Mouse (Mus musculus) thymus, postnatal 4 days (tissue): Measurements from ENCODE around the gene Hps3.
A peak's percentile ranks its signal among the peaks of the same experiment; 100 is the strongest.
"Not testable (repeated sequence)": the region's sequence is repeated elsewhere in the genome, so short reads cannot be mapped to it uniquely, and the experiment has no call there.

Experiments used
- DNase-seq: peaks from one replicate; pipeline ENCODE4 v3.0.0; 2021

Hps3 gene

DNA sequence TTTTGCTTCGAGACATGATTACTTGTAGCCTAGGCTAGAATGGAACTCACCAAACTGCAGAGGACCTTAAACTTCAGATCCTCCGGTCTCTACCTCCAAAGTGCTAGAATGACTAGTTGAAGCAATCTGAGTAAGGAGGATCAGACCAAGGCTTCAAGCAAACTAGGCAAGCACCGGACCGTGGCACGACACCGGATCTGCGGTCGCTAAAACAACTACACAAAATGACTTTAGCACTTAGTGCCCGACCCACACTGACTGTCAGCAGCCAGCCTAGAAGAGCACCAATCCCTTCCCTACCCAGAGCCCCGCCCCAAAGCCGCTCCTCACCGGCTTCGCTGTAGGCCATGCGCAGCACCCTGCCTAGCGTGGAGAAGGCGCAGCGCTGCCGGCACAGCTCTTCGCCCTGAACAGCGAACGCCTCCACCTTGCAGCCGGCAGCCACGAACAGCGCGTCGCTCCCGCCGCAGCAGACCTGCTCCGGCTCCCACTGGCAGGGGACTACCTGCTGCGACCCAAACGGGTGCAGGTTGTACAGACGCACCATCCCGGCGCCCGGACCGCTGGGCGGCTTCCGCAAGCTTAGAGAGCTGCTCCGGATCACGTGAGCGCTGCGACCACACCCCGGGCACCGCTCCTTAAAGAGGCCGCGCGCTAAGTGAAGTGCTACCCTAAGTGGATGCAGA lies at the start of gene Hps3:
TSS of gene Hps3 (minus strand) at position 597 of the 686 bp plus-strand sequence.
- peak; percentile 89 for DNase-seq

GRCm38 (mm10) chr3:20082161-20082560 lies 47.0 kb upstream of the Hps3 start:
- DNase-seq = no peak

DNA sequence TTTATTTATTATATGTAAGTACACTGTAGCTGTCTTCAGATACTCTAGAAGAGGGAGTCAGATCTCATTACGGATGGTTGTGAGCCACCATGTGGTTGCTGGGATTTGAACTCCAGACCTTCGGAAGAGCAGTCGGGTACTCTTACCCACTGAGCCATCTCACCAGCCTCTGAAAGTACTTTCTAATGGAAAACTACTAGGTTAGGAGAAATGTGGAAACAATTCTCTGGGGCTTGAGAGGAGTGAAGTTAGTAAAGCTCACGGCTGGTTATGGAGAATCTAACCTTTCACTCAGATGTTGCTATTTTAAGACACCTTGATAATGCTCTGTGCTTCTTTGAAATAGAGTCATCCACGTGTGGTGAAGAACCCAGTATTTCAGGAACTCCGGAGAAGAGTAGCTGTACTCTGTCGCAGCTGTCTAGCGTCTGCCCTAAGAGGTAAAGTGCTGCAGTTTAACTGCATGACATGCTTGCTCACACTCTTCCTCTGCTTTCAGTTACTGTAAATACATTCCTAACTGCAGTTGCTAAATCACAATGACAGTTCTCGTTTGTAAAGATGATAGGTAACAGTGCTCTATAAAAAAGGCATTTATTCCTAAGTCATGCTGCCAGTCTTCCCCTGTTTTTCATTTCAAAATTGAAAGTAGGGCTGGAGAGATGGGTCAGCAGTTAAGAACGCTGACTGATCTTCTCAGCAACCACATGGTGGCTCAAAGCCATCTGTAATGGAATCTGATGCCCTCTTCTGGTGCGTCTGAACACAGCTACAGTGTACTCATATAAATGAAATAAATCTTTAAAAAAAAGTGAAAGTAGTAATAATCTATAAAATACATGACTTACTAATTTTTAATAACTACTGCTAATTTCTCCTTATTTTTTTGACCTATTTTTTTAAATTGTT lies 41.3 kb upstream of the Hps3 start:
- peak; percentile 9 for DNase-seq

- no peak for DNase-seq
Measured at GRCm38 (mm10) chr3:20058197-20058541, 23.1 kb upstream of the Hps3 start.

- peak; percentile 92 for DNase-seq
Measured at GRCm38 (mm10) chr3:20057306-20058196, 22.4 kb upstream of the Hps3 start, which contains the start of gene Hltf. Hltf (plus strand) TSS chr3:20057811.

DNA sequence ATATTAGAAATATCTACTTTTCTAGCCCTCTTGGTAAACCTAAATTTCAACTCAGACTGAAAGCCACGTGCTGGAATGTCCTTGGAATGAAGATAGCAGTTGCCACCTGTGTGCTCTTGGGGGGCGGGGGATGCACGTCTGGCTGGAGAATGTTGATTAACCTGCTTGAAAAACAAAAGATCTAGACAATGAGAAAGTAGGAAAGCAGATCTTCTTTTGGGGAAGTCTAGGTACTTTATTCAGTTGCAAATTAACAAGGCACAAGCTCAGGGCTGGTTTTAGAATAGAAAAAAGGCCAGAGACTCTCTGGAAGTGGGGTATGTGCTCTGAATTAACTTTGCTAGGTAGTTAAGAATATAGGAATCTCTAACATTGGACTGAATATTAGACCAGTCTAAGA lies 9.6 kb upstream of the Hps3 start:
- DNase-seq = not testable (repeated sequence)

- not testable (repeated sequence) for DNase-seq
Measured at GRCm38 (mm10) chr3:20041461-20041860, 6.3 kb upstream of the Hps3 start.

- DNase-seq = no peak
Measured at GRCm38 (mm10) chr3:20036069-20036468, 954 bp upstream of the Hps3 start.

- no peak for DNase-seq
Measured at GRCm38 (mm10) chr3:20033761-20034718, 1.1 kb downstream of the Hps3 start.

- no peak for DNase-seq
Measured at GRCm38 (mm10) chr3:20030807-20031206, 4.3 kb downstream of the Hps3 start.

DNA sequence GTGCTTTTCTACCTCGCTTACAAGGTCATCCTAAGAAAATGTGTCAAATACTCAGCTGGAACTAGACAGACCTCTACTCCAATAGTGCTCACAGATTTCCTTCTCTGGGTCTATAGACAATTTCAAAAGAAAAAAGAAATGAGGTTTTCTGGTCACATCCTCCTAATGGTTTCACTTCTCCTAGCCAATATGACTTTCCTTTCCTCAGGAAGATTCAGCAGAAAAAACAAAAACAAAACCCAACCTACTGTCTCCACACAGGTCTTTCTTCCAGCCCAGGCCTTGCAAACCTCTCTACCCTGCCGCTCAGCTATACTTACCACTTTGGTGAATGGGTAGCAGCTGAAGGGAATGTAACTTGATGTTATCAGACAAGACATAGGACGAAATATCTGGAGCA lies 6.5 kb downstream of the Hps3 start:
- DNase-seq = no peak

- DNase-seq = no peak
Measured at GRCm38 (mm10) chr3:20027788-20028187, 7.3 kb downstream of the Hps3 start.

GRCm38 (mm10) chr3:20026996-20027689 lies 8.0 kb downstream of the Hps3 start:
- no peak for DNase-seq

- DNase-seq = no peak
Measured at GRCm38 (mm10) chr3:20026481-20026880, 8.6 kb downstream of the Hps3 start.

DNA sequence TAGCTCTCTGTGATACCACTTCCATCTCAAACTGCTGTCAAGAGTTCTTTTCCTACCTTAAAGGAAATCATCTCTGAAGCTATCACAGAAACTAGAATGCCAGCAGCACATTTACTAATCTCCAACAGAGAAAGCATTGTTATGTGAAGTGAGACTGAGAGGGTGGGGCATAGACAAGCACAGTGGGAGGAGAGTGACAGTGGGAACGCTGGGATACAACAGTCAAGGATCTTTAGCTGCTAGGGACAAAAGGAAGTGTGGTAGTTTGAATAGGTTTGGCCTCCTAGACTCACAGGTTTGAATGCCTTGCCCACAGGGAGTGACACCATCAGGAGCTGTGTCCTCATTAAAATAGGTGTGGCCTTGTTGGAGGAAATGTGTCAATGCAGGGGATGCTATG lies 11.3 kb downstream of the Hps3 start:
- no peak for DNase-seq

- DNase-seq = no peak
Measured at GRCm38 (mm10) chr3:20018076-20018475, 17.0 kb downstream of the Hps3 start.

DNA sequence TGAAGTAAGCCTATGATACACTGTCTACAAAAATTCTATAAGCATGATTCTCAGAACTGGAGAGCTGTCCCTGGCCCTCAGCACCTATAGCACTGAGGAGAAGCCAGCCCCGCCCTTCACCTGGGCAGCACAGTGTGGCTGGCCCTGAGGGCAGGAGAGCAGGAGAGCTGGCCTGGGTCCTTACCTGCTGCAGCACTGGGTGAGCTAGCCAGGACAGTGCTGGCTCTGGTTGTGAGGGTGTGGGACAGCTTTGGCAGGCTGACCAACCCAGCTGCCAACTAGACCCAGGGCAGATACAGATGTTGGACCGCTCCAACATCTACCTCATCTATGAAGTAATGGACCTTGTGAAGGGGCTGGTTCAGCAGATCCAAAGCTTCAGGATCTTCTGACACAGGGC lies 20.7 kb downstream of the Hps3 start:
- no peak for DNase-seq

DNA sequence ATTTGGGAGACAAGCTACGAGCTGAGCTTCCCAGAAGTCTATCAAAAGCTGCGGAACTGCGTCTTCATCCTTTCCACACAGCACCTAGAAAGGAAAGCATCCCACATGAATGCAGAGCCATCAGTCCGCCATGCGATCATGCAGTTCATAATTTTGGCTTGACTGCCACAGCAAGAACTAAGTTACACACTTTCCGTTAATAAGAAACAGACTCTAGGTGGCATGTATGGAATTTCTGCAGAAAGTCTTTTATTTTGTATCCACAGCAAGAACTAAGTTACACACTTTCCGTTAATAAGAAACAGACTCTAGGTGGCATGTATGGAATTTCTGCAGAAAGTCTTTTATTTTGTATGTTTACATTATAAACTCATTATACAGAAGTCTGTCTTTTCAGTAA lies 24.2 kb downstream of the Hps3 start:
- not testable (repeated sequence) for DNase-seq

GRCm38 (mm10) chr3:20010464-20010863 lies 24.7 kb downstream of the Hps3 start:
- DNase-seq = no peak

DNA sequence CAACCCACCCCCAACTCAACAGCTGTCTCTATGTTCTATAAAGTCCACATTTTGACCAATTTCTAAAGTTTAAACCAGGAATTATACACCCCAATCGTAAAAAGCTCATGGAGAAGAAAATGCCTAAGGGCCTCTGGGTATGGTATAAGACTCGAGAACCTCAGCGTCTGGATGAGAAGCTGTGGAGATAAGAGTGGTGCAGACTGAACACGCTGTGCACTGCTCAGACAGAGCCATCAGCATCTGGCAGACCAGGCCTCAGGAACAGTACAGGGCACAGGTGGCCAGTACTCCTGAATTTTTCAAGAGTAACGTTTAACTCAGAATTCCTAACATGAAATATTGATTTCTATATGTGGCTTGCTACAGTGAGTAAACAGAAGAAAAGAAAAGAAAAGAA lies 27.4 kb downstream of the Hps3 start:
- no peak for DNase-seq

DNA sequence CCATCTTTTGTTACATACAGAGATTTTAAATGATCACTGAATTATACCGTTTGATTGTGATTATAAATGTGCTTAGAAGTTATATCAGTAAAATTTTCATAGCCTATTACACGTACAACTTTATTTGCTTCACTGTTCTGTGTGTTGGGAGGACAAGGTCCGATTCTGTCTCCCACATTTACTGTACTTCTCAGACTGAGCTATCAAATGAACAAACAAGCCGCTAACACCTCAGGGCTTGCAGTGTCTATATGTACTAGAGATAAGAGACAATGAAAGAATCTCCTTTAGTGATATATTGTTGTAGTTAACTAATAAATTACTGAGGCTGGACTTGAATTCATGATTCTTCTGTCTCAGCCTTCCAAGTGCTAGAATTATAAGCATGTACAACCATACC lies 27.8 kb downstream of the Hps3 start:
- no peak for DNase-seq
